Mouse (Mus musculus): ENCODE results near the gene Tmem117. TPM values are rescaled to one million over a fixed set of nuclear protein-coding genes. Genes with fewer than 3 reads are reported as not detected.

The Tmem117 gene
- polyA plus RNA-seq, 1 experiment = 0.54 TPM

DNA sequence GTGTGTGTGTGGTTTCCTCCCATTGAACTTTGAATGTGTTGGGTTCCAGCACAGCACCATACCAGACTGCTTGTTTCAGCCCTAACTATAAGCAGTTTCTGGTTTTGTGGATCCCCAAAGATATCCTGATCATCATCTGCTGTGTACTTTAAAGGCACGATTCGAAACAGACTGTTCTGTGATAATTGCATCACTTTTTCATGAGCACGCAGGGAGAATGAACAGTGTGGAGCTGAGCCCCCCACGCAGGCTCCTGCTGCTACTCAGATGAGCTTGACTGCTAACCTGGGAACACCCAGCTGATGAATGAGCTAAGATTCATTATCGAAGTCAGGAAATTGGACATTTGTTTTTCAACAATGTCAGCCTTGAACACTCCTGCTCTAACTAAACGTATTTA, 230.6 kb downstream of the Tmem117 start:
- Histone ChIP-seq H3K4me3 (ENCODE audit: insufficient read depth, low read length) (no peak overlapping the region), H3K27ac (ENCODE audit: insufficient read depth, low read depth, low read length) (no peak overlapping the region), H3K4me1 (ENCODE audit: control insufficient read depth, insufficient read depth, low read length) (no peaks in the 10 kb centered on the region)
- TF ChIP-seq POLR2A (IDR thresholded peaks at IDR 0.05; ENCODE audit: borderline replicate concordance, low read depth, low read length) (no peak), CTCF (IDR thresholded peaks at IDR 0.05; ENCODE audit: low read depth, low read length) (no peak)

DNA sequence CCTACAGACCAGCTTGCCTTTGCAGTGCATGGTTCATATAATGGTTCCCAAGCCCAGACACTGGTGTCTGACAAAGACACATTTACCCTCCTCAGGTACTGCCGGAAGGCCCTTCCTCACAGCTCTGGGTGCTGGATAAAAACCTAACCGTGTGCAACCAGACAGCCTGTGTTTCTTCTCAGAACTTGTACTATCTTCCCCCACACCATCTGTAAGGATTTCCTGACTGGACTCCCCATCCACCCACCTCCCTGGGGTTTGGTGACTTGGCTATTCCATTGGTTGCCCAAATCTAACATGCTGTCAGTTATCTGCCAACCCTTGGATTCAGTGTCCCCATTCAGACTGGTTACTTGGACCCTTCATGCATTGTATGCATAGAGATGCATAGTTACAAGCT, 232.1 kb downstream of the Tmem117 start:
- H3K4me3 ChIP-seq (ENCODE audit: insufficient read depth, low read length) = no peak overlapping the region
- TF ChIP-seq CTCF (IDR thresholded peaks at IDR 0.05; ENCODE audit: low read depth, low read length) (no peak), POLR2A (IDR thresholded peaks at IDR 0.05; ENCODE audit: borderline replicate concordance, low read depth, low read length) (no peak)
- no peak overlapping the region for H3K27ac ChIP-seq (ENCODE audit: insufficient read depth, low read depth, low read length)
- no peaks in the 10 kb centered on the region for H3K4me1 ChIP-seq (ENCODE audit: control insufficient read depth, insufficient read depth, low read length)

DNA sequence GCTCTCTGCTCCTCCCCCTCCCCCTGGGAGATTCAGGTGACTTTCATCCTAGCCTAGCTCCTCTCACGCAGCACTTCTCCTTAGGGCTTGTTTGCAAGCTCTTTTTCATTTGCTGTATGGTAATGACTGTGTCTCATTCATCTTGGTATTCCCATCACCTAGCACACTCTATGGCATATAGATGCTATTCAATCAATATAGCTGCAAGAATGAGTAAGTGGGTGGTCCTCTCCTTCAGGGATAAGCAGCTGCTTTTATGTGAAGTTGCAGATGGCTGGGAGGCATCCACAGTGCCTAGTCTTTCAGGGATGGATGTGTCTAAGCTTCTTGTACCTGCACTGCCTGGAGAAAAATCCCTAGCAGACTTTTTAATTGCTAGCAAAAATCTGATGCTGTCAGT, 235.1 kb downstream of the Tmem117 start:
- no peak for TF ChIP-seq POLR2A (IDR thresholded peaks at IDR 0.05; ENCODE audit: borderline replicate concordance, low read depth, low read length)
- no peak for TF ChIP-seq CTCF (IDR thresholded peaks at IDR 0.05; ENCODE audit: low read depth, low read length)
- H3K4me3 ChIP-seq (ENCODE audit: insufficient read depth, low read length) = no peak overlapping the region
- no peak overlapping the region for H3K27ac ChIP-seq (ENCODE audit: insufficient read depth, low read depth, low read length)
- no peaks in the 10 kb centered on the region for H3K4me1 ChIP-seq (ENCODE audit: control insufficient read depth, insufficient read depth, low read length)

DNA sequence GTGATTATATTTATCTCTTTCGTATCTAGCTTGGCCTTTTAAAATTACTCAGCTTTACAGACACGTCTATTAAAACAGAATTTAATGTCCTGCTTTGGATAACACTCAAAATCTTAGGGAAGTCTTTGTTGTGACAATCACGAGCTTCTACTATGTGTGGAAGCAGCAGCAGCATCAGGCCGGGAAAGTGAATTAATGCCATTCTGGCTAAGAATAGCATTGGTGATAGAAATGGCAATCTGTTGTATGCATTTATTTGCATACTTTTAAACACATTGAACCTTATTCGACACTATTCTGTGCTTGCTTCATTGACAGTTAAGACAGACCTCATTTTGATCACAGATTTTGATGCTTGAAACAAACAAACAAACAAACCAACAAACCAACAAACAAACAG, 239.3 kb downstream of the Tmem117 start:
- TF ChIP-seq CTCF (IDR thresholded peaks at IDR 0.05; ENCODE audit: low read depth, low read length) (no peak), POLR2A (IDR thresholded peaks at IDR 0.05; ENCODE audit: borderline replicate concordance, low read depth, low read length) (no peak)
- H3K4me3 ChIP-seq (ENCODE audit: insufficient read depth, low read length) = no peak overlapping the region
- H3K4me1 ChIP-seq (ENCODE audit: control insufficient read depth, insufficient read depth, low read length) = no peaks in the 10 kb centered on the region
- no peak overlapping the region for H3K27ac ChIP-seq (ENCODE audit: insufficient read depth, low read depth, low read length)

DNA sequence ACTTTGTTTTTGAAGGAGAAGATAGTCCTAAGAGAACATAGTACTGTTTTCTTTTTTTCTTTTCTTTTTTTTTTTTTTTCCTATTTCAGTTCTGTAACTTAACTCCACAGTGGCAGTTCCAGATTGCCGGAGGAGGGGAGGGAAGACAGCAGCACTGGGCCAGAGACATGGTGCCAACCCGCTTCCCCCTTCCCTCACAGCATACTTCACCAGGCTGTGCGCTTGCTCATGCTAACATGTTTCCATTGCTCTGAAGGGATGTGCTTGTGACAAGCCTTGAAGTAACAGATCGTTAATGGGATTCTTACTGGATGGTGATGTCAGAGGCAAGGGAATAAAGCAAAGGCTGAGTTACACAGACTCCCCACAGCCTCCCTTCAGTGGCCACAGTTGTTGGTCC, 256.0 kb downstream of the Tmem117 start:
- TF ChIP-seq POLR2A (IDR thresholded peaks at IDR 0.05; ENCODE audit: borderline replicate concordance, low read depth, low read length) = no peak
- TF ChIP-seq CTCF (IDR thresholded peaks at IDR 0.05; ENCODE audit: low read depth, low read length) = no peak
- Histone ChIP-seq H3K4me1 (ENCODE audit: control insufficient read depth, insufficient read depth, low read length) (no peaks in the 10 kb centered on the region), H3K27ac (ENCODE audit: insufficient read depth, low read depth, low read length) (no peak overlapping the region), H3K4me3 (ENCODE audit: insufficient read depth, low read length) (no peak overlapping the region)

DNA sequence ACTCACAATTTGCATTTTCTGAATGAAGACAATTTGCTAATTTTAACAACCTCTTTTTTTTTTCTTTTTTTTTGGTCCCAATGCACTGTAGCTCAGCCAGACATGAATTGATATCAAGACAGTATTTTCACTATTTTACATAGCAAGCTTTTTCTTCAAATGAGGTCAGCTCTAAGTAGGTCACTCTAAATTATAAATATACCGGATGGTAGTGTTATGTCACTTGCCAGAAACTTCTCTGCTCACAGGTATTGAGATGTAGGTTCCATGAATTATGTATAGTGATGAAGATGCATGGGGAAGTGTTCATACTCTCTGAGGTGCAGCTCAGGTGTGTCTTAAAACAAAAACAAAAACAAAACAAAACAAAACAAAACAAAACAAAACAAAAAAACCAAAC, 264.2 kb downstream of the Tmem117 start:
- Histone ChIP-seq H3K27ac (ENCODE audit: insufficient read depth, low read depth, low read length) (no peak overlapping the region), H3K4me3 (ENCODE audit: insufficient read depth, low read length) (no peak overlapping the region), H3K4me1 (ENCODE audit: control insufficient read depth, insufficient read depth, low read length) (no peaks in the 10 kb centered on the region)
- no peak for TF ChIP-seq POLR2A (IDR thresholded peaks at IDR 0.05; ENCODE audit: borderline replicate concordance, low read depth, low read length)
- TF ChIP-seq CTCF (IDR thresholded peaks at IDR 0.05; ENCODE audit: low read depth, low read length) = no peak

DNA sequence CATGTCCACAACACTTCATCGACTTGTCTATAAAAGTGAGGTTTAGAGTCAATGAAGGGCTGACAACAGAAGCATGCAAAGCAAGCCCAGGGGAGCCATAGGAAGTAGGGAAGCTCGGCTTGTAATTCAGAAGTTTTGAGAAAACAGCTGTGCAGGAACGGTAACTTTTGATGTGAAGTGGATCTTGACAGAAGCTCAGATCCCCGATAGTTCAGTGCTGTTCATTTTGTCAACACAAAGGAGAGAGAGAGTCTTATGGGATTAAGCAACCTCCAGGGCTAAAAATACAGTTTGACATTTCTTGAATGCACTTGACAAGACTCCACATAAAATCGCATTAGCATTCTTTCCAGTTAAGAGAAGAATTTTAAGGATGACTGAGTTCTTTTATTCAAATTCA, 265.1 kb downstream of the Tmem117 start:
- Histone ChIP-seq H3K4me1 (ENCODE audit: control insufficient read depth, insufficient read depth, low read length) (no peaks in the 10 kb centered on the region), H3K4me3 (ENCODE audit: insufficient read depth, low read length) (no peak overlapping the region), H3K27ac (ENCODE audit: insufficient read depth, low read depth, low read length) (no peak overlapping the region)
- no peak for TF ChIP-seq CTCF (IDR thresholded peaks at IDR 0.05; ENCODE audit: low read depth, low read length)
- no peak for TF ChIP-seq POLR2A (IDR thresholded peaks at IDR 0.05; ENCODE audit: borderline replicate concordance, low read depth, low read length)

DNA sequence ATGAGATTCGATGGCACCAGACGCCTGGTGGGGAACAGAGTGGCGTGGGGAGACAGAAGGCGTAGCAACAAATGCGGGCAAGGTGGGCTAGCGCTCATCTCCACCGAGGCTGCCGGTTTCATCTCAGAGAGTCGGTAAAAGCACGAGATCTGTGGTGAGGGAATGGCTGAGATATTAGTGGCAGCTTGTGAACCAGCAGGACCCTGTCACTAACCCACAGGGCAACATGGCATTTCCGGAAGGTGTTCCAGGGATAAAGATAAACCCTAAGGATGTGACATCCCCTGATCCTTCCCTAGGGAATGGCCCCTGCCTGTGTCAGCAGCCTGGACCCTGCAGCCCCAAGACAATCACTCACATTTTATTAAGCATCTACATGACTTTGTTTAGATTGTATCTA, 266.6 kb downstream of the Tmem117 start:
- TF ChIP-seq CTCF (IDR thresholded peaks at IDR 0.05; ENCODE audit: low read depth, low read length) = no peak
- no peak for TF ChIP-seq POLR2A (IDR thresholded peaks at IDR 0.05; ENCODE audit: borderline replicate concordance, low read depth, low read length)
- Histone ChIP-seq H3K4me1 (ENCODE audit: control insufficient read depth, insufficient read depth, low read length) (no peaks in the 10 kb centered on the region), H3K27ac (ENCODE audit: insufficient read depth, low read depth, low read length) (no peak overlapping the region), H3K4me3 (ENCODE audit: insufficient read depth, low read length) (no peak overlapping the region)

DNA sequence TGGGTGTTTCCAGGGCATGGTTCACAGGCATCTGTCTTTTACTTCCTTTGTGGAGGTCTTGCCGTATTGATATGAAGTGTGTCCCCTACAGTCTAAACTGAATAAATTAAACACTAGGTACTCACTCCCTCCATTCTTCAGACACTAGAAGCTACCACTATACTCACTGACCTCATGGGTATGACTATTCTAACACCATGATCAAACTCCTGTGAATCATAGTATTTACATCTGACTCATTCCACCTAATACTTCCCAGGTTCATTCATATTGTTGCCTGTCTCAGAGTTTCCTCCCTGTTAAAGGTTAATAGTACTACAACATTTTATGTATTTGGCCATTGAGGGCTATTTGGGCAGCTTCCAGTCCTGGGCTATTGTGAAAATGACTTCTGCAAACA, 274.2 kb downstream of the Tmem117 start:
- Histone ChIP-seq H3K4me3 (ENCODE audit: insufficient read depth, low read length) (no peak overlapping the region), H3K27ac (ENCODE audit: insufficient read depth, low read depth, low read length) (no peak overlapping the region), H3K4me1 (ENCODE audit: control insufficient read depth, insufficient read depth, low read length) (no peaks in the 10 kb centered on the region)
- TF ChIP-seq POLR2A (IDR thresholded peaks at IDR 0.05; ENCODE audit: borderline replicate concordance, low read depth, low read length) (no peak), CTCF (IDR thresholded peaks at IDR 0.05; ENCODE audit: low read depth, low read length) (no peak)

DNA sequence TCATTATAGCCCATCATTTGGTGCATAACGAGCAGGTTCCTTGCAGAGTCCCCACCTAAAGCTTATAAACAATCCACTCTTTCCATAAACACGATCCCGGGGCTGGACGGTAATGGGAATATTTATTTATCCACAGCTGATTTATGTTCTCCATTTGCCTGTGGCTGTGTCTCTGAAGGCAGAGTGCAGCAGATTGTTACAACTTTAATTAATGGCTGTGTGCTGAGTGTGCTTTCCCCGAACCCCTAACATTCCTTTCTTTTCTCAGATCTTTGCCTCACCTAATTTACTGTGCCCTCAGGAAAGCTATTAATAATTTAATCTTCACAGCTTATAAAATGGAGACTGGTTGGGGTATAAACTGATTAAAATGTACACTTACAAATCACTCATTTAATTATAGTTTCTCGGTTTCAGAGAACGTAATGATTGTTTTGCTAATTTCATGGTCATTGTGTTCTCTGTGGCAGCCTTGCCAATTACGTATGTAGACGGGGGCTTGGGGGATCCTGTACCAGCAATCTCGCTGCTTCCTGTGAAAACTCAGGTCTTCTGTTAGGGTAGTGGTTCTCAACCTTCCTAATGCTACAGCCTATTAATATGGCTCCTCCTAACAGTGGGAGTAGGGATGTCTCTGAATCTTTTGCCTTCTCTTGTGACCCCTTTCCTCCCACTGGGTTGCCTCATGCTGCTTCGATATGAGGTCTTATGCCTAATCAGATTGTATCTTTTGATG, 275.8 kb downstream of the Tmem117 start:
- H3K27ac ChIP-seq (ENCODE audit: insufficient read depth, low read depth, low read length) = no peak overlapping the region
- H3K4me1 ChIP-seq (ENCODE audit: control insufficient read depth, insufficient read depth, low read length) = no peaks in the 10 kb centered on the region
- no peak overlapping the region for H3K4me3 ChIP-seq (ENCODE audit: insufficient read depth, low read length)
- TF ChIP-seq CTCF (IDR thresholded peaks at IDR 0.05; ENCODE audit: low read depth, low read length) (no peak), POLR2A (IDR thresholded peaks at IDR 0.05; ENCODE audit: borderline replicate concordance, low read depth, low read length) (no peak)

All from bone marrow macrophage, adult 2 months (primary cell).